Mouse (Mus musculus) frontal cortex, postnatal 25 days (tissue): ENCODE data around the gene Rbm33.

ENCODE experiments used
- DNase-seq, 2 experiments: peaks; one replicate each; pipeline ENCODE4 v3.0.0; 2022; ENCODE audit warnings: low spot score in 2 of 2

The Rbm33 gene

DNA sequence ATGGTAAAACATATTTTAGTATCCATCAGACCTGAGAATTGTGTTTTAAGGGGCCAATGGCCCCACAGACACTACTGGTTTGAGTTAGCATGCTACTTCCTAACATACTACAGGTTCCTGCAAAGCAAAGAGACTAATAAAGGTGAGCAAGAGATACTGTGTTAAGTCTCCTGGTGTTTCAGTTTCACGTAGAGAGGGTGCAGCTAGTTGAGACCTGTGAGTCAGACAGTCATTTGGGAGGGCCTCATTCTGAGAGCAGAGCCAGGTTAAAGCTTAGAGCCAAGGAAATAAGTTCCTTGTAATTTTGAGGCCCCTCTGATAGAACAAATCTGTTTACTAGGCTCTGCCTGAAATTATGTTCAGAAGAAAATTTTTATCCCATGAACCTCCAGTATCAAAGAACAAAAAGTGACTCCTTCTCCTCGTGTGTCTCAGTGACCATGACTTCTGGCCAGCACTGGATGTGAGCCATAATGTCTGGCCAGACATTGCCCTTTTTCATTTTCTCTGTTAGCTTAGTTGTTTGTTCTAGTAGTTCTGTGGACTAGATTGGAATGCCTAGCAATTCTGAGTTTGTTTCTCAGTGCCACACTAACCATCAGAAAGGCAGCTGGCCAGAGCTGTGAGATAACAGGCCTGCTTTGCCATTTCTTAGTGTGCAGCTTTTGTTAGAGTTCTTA, 95.2 kb downstream of the Rbm33 start:
- DNase-seq = no peak

GRCm38 (mm10) chr5:28413533-28413932, 96.6 kb downstream of the Rbm33 start:
- no peak for DNase-seq

DNA sequence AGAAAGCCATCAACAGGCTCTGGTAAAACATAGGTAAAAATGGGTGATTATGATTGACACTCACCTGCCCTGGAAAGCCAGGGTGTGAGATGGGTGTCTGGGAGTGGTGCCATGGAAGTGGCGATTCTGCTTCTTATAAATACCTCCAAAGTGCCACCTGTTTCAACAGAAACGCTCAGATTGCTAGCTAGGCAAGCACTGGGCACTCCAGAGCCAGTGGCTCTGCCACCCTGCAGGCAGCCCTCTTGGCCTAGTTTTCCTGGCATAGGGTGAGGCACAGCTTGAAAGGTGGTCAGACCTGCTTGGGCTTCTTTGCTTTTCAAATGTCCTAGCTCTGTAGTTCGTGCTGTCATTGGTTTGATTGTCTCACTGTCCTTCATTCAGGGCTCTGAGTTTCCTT, 97.2 kb downstream of the Rbm33 start:
- DNase-seq = no peak

- DNase-seq = no peak
These were observed 99.1 kb downstream of the Rbm33 start for GRCm38 (mm10) chr5:28416029-28416428.

DNA sequence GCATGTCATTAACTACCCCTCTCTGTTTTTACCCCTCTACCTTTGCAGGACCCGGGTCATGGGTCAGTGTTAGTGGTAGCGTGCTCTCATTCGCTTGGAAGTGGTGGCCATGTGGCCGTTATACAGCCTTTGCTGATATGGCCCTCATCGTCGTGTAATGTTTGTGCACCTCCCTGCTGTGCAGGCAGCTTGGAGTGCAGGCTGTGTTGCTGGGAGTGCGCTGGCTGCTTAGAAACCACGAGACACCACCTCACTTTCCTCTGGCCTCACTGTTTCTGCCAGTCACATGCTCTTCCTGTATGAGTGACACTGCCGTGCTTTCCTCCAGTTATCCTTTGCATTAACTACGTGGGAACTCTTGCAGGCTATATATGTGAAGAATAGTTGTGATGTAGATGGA, 101.8 kb downstream of the Rbm33 start:
- DNase-seq = no peak

GRCm38 (mm10) chr5:28419640-28420265, 102.8 kb downstream of the Rbm33 start:
- no peak for DNase-seq

GRCm38 (mm10) chr5:28423781-28424180, 106.9 kb downstream of the Rbm33 start:
- peak in 1 of 2 experiments; percentile 1 for DNase-seq

- DNase-seq = peak in 1 of 2 experiments; percentile 1
These were observed 109.0 kb downstream of the Rbm33 start for GRCm38 (mm10) chr5:28425926-28426325.

DNA sequence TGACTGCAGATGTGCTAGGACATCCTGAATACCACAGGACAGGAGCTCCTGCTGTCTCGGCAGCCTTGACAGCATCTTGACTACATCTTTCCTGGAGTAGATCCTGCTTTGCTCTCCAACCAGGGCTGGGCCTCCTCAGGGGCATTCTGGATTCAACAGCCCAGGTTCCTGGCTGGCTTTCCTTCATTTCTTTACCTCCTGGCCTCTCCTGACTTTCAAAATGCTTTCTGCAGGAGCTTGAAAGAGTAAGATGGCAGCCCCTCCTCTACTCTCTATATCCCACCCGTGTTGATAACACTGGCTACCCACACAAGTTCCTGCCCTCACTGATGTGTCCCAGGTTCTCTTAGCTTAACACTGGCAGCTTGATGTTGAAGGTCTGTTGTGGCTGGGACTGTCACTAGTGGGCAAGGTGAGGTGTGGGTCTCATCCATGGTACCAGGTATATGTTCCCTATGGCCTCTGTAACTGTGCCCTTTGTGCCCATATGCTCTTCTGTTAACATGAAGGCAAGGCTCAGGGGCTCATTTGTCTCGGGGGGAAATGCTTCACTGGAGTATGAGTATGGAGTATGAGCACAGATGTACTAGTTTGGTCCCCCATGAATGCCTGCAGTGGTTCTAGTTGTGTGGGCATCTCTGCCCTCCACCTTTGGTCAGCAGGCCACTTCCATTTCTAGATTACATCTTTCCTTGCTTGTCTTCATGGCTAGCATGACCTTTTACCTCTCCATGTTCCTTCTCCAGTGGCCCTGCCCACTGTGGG, 133.4 kb downstream of the Rbm33 start:
- DNase-seq = no peak

DNA sequence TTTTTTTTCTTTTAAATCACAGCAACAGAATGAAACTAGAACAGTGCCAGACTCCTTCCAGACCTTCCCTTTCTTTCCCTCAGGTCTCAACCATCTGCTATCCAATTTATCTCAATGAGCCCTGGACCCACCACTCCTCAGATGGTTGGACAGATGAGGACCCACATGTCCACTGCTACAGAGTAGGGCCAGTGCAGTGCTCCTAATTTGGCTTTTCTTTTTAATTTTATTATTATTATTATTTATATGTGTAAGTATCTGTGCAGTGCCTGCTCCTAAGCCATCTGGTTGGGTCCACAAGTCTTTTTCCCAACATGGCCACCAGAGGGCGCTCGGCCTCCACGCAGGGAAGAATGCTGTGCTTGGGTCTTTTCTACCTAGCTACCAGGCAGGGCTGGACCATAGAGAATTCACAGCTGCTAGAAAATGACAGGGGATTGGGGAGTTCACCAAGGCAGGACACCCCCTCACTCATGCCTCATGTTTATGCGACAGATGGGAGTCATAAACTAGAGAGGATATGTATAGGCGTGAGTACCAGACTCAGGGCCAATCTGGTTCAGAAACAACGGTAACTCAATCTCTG, 134.2 kb downstream of the Rbm33 start:
- DNase-seq = peak; percentile 81 to 85

DNA sequence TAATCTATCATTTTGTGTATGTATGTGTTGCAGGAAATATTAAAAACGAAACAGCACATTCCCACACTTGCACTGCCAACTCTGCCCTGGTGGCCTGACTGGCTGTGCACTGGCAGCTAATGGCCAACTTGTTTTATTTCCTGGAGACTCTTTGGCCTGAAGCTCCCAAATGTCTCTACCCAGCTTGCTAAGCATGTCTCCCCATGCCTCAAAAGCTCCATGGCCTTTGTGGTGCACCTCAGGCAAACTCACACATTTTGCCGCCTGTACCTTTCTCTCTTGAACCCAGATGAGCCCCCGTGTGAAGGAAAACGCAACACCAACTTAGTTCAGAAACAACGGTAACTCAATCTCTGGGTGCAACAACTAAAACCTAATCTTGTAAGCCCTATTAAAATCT, 136.2 kb downstream of the Rbm33 start:
- DNase-seq = peak in 1 of 2 experiments; percentile 1

DNA sequence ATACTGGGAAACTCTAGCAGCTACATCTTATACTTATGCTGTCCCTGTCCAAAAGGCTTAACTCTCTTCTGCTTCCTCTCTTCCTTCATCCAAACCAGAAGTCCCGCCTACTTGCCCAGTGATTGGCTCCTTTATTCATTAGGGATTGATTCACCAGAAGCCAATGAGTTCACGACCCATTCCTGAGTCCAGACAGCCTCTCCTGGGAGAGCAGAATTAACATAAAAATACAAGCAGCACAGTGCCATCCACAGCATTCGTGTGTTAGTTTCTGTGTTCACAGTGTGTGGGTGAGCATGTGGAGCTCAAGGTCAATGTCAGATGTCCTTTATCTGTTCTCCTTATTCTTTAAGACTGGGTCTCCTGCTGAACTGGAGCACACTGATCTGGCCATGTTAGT, 136.6 kb downstream of the Rbm33 start:
- DNase-seq = no peak

DNA sequence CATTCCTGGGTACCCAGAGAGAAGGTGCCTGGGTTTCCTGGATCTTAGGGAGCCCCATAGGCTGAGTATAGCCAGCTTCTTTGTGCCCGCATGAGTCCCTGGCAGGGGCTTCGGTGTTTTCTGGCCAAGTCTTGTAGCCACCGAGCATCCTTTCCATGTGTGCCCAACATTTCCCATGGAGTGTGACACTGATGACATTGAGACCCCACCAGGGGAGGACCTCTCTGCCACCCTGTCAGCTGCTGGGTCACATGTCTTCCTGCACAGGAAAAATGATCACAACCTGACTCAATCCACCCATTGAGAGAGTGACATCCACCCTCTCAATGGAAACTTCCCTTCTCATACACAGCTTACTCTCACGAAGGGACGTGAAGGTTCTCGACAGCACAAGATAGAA, 137.6 kb downstream of the Rbm33 start:
- no peak for DNase-seq

GRCm38 (mm10) chr5:28455721-28456120, 138.8 kb downstream of the Rbm33 start:
- DNase-seq = no peak

DNA sequence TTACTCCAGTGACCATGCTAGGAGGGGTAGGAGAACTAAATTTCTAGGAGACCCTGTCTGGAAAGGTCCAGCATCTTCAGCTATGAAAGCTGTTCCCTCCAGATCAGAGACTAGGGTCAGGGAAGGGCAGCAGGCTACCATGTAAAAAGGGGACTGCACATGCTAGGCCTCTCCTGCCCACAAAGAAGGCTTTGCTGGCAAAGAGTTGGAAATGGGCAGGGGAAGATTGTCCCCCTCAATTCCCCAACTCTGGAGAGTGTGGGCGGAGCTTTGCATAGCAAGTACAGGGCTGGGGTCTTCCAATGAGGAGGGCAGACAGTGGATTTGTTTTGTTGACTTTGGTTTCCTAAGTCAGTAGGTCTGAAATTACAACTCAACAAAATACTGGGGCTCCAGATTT, 139.4 kb downstream of the Rbm33 start:
- no peak for DNase-seq

DNA sequence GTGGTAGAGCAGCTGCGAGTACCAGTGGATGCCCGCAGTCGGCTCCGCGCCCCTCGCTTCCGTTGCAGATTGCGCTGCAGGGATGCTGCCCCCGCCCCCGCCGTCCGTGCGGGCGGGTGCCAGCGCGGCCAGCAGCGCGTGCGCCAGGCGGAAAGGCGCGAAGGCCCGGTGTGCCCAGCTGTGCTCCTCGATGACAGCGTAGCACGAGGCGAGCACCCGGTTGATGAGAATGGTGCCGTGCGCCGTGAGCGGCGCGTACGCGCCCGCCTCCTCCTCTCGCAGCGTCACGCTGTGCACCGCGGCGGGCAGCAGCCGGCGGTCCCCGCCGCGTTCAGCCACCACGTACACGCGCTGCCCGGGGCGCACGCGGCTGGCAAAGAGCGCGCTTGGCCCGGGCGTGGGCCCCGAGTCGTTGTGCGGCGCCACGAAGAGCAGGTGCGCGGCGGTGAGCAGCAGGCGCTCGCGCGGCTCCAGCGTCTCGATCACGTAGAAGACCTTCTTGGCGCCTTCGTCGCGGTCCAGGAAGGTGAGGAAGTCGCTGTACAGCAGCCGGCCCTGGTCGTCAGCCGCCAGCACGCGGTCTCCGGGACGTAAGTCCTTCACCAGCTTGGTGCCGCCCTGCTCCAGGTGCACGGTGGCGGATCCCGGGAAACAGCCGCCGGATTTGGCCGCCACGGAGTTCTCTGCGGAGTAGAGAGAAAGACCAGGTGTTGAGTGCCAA, 141.2 kb downstream of the Rbm33 start:
- peak; percentile 3 to 4 for DNase-seq

DNA sequence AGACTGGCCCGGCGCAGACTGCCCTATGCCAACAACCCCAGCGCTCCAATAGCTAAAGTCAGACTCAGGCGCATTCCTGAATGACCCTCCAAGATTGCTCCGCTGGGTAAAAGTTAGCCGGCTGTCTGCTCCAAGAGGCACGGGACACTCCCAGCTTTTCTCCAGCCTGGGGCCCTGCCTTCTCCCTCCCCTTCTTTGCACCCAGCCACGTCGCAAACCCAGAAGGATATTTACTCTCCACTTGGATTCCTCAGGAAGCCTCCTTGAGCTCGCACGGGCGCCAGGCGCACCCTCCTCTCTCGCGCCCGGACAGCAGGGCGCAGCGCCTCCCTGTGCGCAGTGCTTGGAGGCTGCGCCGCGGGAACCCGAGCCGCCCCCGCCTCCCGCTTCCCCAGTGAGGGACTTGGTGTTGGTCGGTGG, 141.9 kb downstream of the Rbm33 start:
- DNase-seq = peak in 1 of 2 experiments; percentile 3

- DNase-seq = peak in 1 of 2 experiments; percentile 1
These were observed 142.7 kb downstream of the Rbm33 start for GRCm38 (mm10) chr5:28459456-28460225.

- no peak for DNase-seq
These were observed 143.8 kb downstream of the Rbm33 start for GRCm38 (mm10) chr5:28460556-28461350.

GRCm38 (mm10) chr5:28461376-28461775, 144.5 kb downstream of the Rbm33 start:
- DNase-seq = no peak
